Mouse (Mus musculus) retina, postnatal 7 days (tissue): ENCODE measurements at regions not wholly inside any gene's neighbourhood (a gene's known extent, or its start where the extent isn't known, plus 50 kb on each side); places are given as distances from the start of the nearest gene placed in this dataset.

Experiments
- DNase-seq: peaks from one replicate; pipeline ENCODE4 v3.0.0-alpha.2; 2012; ENCODE audit warnings: low read depth, low spot score

GRCm38 (mm10) chr2:123267036-123267435 lies 502.0 kb downstream of the Sqor start:
- no peak for DNase-seq

GRCm38 (mm10) chr2:123274866-123275735 lies 510.1 kb downstream of the Sqor start:
- no peak for DNase-seq

GRCm38 (mm10) chr2:123275736-123276330 lies 510.8 kb downstream of the Sqor start:
- no peak for DNase-seq

GRCm38 (mm10) chr2:123311554-123312276 lies 546.7 kb downstream of the Sqor start:
- DNase-seq: no peak

- DNase-seq: peak; percentile 59
These were observed 547.2 kb downstream of the Sqor start for GRCm38 (mm10) chr2:123312277-123312617.

- no peak for DNase-seq
These were observed 555.5 kb downstream of the Sqor start for GRCm38 (mm10) chr2:123320448-123321097.

GRCm38 (mm10) chr2:123323769-123324168 lies 558.7 kb downstream of the Sqor start:
- no peak for DNase-seq

GRCm38 (mm10) chr2:123324896-123325295 lies 559.9 kb downstream of the Sqor start:
- no peak for DNase-seq

GRCm38 (mm10) chr2:123349625-123350346 lies 584.7 kb downstream of the Sqor start:
- no peak for DNase-seq

GRCm38 (mm10) chr2:123364204-123364603 lies 599.2 kb downstream of the Sqor start:
- DNase-seq: no peak

GRCm38 (mm10) chr2:123366571-123366970 lies 601.5 kb downstream of the Sqor start:
- no peak for DNase-seq

- DNase-seq: no peak
These were observed 620.8 kb downstream of the Sqor start for GRCm38 (mm10) chr2:123385622-123386418.

GRCm38 (mm10) chr2:123386773-123387604 lies 622.0 kb downstream of the Sqor start:
- DNase-seq: no peak

- DNase-seq: no peak
These were observed 625.9 kb downstream of the Sqor start for GRCm38 (mm10) chr2:123390981-123391380.

GRCm38 (mm10) chr2:123394296-123394695 lies 629.3 kb downstream of the Sqor start:
- no peak for DNase-seq

GRCm38 (mm10) chr2:123397551-123397950 lies 632.5 kb downstream of the Sqor start:
- no peak for DNase-seq

GRCm38 (mm10) chr2:123401064-123401463 lies 636.0 kb downstream of the Sqor start:
- no peak for DNase-seq

- no peak for DNase-seq
These were observed 644.0 kb downstream of the Sqor start for GRCm38 (mm10) chr2:123409075-123409474.

GRCm38 (mm10) chr2:123458034-123458677 lies 631.6 kb upstream of the Sema6d start:
- no peak for DNase-seq
